Mouse (Mus musculus) lung, postnatal 25 days (tissue): ENCODE data around the gene Fbxo31.

Source experiments
- DNase-seq: peaks from one replicate; pipeline ENCODE4 v3.0.0; 2022; ENCODE audit warnings: low spot score

The Fbxo31 gene

GRCm38 (mm10) chr8:121588750-121589149 is 10.1 kb upstream of the Fbxo31 start:
- DNase-seq = no peak

DNA sequence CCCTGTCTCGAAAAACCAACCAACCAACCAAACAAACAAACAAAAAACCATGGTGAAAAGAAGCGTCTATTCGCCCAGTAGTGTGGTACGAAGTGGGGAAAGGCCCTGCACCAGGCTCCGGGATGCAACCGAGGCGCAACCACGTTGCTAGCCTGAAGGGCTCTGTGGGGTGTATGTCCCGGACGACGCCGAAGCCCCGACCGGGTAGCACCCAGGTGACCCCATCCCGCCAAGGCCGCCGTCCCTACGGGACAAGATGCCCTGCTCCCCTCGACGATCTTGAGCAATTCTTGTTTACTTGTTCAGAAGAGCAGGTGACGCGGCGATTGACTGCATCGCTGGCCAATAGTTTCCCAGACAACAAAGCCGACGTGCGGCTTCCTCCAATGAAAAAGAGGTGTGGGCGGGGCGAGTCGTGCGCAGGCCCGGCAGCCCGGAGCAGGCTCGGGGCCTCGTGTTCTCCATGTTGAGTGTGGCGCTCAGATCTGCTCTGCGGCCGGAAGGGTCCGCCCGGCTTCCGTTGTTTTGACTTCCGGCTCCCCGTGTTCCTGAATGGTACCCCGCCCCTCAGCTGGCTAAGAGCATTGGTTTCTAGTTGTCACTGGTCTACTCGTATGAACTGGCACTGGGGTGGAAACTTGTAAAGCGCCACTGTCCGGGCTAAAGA is 6.7 kb upstream of the Fbxo31 start:
- DNase-seq = peak; percentile 100

DNA sequence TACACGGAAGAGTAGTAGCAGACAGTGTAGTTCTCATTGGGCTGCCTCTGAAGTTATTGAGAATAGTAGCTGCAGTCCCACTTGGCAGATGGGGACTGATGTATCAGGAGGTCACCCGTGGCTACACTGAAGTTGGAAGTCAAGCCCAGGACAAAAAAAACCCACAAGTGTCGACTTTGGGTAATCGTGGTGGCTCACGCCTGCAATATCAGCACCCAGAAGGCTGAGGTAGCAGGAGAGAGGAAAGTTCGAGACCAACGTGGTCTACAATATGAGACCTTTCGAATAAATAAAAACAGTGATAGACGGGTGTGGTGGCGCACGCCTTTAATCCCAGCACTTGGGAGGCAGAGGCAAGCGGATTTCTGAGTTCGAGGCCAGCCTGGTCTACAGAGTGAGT is 6.1 kb upstream of the Fbxo31 start:
- DNase-seq = no peak

GRCm38 (mm10) chr8:121583653-121584052 is 5.0 kb upstream of the Fbxo31 start:
- DNase-seq = no peak

- peak; percentile 81 for DNase-seq
Measured at GRCm38 (mm10) chr8:121580465-121580864, 1.9 kb upstream of the Fbxo31 start.

DNA sequence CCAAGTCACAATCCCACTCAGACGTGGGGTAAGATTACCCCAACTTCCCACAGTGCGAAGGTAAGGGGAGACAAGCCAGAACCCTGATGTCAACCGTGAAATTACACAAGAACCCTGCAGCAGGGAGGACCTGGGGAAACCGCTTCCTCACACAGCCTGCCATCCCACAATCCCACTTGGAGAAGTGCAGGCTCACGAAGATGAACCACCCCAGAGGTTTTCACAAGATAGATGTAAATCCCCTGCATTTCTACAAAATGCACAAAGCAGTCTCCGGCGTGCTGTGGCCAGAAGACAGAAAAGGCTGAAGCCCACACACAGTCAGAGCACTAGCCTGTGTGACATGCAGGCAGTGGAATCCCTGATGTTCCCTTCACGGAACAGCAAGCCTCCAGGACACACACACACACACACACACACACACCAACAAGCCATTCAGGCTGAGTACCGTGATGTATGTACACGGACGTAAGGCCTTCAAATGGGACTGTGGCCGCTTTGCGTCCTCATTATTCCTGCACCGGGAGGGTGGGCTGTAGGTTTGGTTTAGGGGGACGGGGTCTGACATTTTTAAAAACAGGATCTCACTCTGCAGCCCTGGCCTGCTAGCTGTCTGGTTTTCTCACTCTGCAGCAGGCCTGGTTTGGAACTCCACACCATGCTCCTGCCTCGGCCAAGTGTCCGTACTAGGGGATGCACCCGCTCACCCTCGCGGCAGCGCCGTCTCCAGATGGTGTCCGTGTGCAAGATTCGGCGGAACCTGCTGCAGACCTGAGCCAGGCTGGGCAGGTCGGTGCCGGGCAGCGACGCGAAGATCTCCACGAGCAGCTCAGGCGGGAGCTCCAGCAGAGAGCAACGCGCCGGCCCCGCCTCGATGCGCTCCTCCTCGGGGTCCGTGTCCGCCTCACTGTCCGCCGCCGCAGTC is 593 bp downstream of the Fbxo31 start:
- no peak for DNase-seq

DNA sequence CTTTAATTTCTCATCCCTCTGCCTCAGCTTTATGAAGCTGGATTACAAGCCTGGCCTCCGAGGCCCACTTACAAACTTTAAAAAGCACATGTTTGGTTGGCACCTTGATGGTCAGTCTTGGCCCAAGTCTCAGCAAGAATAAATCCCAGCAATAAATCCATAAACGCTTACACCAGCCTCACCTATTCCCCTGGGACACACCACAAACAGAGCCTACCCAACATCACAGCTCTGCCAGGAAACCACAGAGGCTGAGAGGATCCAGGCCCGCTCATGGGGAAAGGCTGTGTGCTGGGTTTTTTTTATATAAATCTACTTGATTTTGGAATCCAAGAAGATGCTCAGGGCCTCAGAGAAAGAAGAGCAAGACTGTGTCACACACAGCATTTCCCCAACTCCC is 2.9 kb downstream of the Fbxo31 start:
- DNase-seq = no peak

DNA sequence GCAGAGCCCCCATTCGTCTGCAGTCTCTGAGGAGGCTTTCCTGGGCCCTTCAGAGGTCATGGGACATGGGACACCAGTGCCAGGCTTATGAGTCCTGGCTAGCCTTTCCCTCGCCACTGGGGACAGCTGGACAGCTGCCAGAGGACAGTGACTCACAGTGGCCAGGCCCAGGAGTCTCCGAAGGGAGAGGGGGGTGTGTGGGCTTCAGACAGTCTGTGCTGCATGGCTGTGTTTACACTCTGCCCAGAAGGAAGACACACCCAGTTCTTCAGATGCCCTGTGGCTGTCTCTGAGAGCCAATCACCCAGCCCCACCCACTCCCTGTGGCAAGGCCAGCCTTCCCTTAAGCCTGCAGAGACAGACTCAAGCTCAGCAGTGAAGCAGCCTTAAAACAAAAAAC is 5.3 kb downstream of the Fbxo31 start:
- peak; percentile 84 for DNase-seq

DNA sequence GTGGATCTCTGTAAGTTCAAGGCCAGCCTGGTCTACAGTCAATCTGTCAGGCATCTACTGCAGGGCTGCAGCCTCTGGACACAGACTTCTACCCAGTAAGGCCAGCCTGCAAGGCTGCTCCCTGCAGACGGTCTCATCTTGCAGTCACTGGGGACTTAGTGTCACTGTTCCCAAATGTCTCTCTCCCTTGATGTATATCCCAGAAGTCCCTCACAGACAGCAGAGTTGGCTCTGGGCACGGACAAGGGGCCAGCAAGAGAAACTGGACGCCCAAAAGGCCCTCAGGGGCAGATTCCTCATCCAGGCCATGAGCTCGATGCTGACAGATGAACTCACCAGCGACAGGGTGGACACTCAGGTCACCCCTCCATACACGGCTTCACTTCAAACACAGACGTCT is 6.5 kb downstream of the Fbxo31 start:
- DNase-seq = no peak

DNA sequence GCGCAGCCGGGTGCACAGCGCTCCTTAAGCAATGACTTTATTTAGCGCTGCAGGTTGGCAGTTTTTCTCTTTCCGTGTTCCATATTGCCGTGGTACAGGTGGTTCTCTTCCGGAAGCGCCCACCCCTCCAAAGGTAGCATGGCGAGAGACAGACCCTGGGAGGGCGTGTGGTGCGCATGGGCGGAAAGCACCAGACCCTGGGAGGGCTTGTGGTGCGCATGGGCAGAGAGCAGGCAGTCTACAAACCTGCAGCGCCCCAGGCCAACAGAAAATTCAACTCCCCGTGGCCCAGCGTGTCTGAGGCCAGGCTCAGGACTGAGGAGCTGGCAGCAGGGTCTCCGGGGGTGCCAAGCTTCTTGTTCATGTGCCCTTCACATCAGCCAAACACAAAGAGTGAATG is 7.8 kb downstream of the Fbxo31 start:
- DNase-seq = no peak

DNA sequence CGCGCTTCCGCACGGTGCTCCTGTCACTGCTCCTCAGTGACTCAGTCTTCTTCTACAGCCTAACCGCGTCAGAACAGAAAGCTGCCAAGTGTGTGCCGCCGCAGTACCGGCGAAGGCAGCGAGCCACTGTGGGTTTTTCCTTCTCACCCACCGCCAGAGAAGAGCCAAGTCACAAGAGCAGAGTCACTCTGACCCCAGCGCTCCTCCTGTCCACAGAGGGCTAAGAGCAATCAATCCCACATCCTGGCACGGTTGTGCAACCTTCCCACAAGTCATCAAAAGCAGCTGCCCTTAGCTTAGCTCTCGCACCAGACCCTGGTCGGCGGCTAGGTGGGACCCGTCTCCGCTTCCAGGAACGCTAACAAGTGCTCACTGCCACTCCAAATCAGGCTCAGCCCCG is 8.3 kb downstream of the Fbxo31 start:
- peak; percentile 81 for DNase-seq

DNA sequence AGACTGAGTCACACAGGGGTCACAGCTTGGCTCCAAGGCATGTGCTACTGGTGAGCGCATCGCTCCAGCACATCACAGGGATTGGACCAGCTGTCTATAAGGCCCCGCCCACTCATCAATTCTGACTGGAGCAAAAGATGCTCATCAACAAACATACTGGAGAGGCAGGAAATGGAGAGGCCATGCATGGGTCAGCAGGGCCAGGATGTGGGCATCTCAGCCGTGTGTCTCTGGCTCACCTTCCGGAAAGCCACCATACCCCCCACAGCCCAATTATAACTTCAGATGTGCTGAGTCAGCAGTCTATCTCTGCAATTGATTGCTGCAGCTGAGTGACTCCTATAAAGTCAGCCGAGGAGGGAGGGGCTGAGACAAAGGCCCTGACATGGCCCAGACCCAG is 10.3 kb downstream of the Fbxo31 start:
- no peak for DNase-seq

DNA sequence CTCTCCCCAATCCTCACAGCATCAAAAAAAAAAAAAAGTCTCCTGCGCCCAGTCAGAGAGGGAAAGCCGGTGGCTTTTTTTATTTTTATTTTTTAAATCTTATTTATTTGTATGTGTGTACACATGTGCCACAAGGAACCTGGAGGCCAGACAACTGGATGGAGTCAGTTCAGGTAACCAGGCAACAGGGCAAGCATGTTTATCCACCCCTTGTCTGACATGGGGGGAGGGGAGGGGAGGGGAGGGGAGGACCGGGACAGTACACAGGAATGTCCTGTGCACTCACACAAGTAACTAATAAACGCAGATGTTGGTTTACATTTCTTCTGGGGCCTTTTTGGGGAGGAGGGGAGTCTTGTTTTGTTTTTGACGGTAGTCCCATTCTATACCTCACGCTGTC is 14.9 kb downstream of the Fbxo31 start:
- no peak for DNase-seq

- DNase-seq = peak; percentile 88
Measured at GRCm38 (mm10) chr8:121562941-121563351, 15.7 kb downstream of the Fbxo31 start.

- peak; percentile 54 for DNase-seq
Measured at GRCm38 (mm10) chr8:121561636-121562345, 16.8 kb downstream of the Fbxo31 start.

GRCm38 (mm10) chr8:121560432-121561100 is 18.0 kb downstream of the Fbxo31 start:
- no peak for DNase-seq

- no peak for DNase-seq
Measured at GRCm38 (mm10) chr8:121559801-121560200, 18.8 kb downstream of the Fbxo31 start.

- no peak for DNase-seq
Measured at GRCm38 (mm10) chr8:121558538-121558937, 20.1 kb downstream of the Fbxo31 start.

- no peak for DNase-seq
Measured at GRCm38 (mm10) chr8:121557746-121558145, 20.9 kb downstream of the Fbxo31 start.

DNA sequence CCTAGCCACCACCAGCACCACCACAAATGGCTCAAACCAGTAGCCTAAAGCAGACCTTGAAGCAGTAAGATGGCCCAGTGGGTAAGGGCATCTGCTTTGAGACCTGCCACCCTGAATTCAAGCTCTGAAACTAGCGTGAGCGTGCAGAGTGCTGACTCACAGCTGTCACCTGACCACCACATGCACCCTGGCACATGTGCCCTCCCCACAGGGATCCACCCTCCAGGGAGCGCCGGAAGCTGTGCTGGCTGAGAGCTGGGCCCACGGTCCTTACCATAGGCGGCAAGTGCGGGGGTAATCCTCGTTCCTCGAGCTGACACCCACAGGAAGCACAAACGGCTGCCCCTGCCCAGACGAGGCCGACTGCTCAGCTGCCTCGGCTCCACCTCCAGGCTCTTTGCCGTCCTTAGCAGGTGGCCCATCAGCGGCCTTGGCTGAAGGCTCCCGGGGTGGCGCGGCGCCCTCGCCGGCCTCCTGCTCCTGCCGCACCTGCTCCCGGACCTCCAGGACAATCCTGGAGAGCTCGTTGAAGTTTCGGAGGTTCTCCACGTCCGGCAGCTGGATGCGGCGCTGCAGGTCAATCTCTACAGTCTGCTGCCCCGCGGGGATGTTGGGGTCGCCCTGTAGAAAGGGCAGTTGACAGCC is 24.7 kb downstream of the Fbxo31 start:
- DNase-seq = no peak

DNA sequence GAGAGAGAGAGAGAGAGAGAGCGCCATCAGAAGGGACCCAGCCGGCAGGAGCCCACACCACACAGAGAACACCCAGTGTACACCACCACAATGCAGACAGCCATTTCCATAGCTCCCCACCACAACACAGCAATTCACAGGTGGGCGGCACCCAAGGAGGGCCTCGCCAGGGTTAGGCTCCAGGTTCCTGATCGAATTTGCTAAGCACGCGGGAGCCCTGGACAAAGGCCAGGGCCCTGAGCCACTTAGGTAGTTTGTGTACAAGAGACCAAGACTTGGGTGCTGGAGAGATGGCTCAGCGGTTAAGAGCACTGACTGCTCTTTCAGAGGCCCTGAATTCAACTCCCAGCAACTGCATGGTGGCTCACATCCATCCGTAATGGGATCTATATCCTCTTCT is 26.1 kb downstream of the Fbxo31 start:
- no peak for DNase-seq
